Mouse (Mus musculus) CD4-positive, CD25-positive, alpha-beta regulatory T cell, adult 4 months (primary cell): Measurements from ENCODE around the gene Cryba4. TPM values are rescaled to one million over a fixed set of nuclear protein-coding genes. Genes with fewer than 3 reads are reported as not detected.

Experiments used
- ATAC-seq: one replicate; pipeline ENCODE4 v1.8.0; 2017
- polyA plus RNA-seq, 2 experiments: library from polyadenylated mRNA; unstranded; fragments of 100-300 nt; shearing (Covaris generic); gene quantifications; one replicate each; pipeline ENCODE4 v1.2.1; 2017

Cryba4 gene
- polyA plus RNA-seq, 2 experiments from 2014 or later, result 1.3 TPM; not detected in 1

DNA sequence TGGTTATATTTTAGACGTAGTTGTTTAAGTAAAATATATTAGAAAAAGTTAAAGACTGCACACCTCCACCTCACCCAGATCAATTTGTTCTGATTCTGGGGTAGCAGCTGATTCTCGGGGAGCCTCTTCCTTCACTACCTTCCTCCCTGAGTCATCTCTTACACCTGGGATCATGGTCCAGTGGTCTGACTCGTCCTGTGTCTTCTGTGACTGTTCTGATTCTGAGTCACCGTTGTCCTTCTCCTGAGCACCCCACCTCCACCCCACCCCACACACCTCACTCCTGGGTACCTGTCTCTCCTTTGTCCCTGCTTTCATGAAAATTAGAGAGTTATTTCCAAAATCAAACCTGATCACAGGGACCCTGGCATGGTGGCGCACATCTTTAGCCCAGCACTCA, 12.8 kb upstream of the Cryba4 start:
- ATAC-seq, result no peak

DNA sequence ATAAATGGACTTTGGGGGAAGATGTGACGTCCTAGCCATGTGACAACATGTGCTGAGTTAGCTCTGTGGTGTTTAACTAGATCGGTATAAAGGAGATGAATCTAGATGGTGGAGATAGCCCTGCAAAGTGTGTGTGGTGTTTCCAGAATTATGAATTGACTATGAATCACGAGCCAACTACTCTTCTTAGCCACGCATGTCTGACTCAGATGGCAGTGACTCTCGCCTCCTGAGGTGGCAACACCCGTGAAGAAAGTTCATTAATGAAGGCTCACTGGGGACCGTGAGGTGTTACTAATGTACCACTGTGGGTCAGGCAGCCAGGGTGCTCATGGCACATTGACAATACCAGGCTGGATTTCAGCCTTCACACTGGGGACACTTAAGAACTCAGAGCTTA, 11.8 kb upstream of the Cryba4 start:
- ATAC-seq, result no peak

DNA sequence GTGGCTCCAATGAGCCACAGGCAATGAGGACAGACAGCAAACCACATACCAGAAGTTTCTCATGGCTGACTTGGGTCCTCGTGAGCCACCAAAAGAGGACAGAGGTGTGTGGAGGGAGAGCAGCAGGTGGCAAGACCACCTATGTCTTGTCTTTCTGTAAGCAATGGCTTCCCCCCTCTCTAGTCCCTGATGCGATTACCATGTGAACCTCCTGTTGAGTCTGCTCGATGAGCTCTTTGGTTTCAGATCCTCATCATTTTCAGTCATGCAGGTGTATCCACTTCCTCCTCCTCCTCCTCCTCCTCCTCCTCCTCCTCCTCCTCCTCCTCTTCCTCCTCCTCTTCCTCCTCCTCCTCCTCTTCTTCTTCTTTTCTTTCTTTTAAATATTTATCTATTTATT, 8.5 kb upstream of the Cryba4 start:
- no peak for ATAC-seq

DNA sequence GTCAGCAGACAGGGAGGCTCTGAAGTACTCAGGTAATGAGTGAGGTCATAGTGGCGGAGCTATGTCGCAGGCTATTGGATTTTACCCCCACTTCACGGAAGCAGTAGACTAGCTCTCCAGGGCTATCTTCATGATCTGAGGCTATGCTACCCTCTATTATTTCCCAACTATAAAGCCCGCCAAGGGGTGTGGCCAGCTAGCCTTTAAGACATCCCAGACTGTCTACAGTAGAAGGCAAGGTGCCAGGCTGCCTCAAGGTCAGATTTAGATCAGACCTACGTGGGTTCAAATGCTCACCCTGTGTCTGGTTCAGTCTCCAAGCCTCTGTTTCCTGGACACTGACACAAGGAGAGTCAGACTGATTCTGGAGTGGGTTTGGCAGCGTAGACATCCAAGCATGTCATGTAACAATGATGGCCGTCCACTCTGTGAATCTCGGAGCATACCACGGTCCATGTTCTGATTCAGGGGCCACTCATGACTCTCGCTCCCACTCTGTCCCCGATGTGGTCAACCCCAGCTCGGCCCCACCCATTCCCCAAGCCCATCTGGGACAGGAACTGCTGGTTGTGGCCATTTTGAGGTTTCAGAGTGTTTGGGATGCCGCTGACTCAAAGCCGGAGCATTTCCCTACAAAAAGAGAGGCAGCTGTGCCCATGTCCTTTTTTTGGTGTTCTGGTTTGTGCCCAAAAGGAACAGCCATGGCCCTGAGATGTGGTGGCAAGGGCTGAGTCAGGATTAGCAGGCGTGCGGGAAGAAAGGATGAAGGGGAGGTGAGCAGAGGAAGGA, 7.7 kb upstream of the Cryba4 start:
- no peak for ATAC-seq

DNA sequence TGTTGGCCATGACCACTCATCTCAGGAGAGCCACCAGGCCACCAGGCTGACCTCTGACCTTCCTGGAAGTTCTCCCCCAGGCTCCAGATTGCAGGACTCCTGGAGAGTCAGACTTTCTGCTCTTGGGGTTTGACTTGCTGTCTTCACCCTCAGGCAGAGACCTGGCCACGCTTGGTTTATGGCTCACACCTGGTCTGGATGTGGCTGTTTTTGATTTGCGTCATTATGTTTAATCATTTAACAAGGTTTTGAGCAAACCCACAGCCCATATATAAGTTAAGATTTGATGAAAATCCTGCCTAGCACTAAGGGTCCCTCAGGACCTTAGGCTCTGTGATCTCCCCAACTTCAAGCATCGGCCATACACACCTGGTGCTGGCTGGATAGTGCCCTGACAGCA, 5.6 kb upstream of the Cryba4 start:
- ATAC-seq, result no peak

DNA sequence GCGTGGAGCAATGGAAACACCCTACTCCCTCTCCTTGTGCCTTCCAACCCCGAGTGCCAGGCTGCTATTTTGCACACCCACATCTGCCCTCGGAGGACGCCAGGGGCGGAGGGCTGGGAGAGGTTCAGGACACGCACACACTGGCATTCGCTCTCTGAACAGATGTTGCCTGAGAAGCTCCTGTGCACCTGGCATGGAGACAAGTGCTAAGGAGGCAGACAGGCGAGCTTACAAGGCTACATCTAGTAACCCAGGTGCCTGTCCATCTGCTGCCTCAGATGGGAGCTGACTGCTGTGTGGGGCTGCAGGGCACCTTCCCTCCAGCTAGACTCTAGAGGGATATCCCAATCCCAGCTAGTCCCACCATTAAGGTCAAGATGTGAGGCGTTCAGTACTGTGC, 4.1 kb upstream of the Cryba4 start:
- ATAC-seq, result no peak

DNA sequence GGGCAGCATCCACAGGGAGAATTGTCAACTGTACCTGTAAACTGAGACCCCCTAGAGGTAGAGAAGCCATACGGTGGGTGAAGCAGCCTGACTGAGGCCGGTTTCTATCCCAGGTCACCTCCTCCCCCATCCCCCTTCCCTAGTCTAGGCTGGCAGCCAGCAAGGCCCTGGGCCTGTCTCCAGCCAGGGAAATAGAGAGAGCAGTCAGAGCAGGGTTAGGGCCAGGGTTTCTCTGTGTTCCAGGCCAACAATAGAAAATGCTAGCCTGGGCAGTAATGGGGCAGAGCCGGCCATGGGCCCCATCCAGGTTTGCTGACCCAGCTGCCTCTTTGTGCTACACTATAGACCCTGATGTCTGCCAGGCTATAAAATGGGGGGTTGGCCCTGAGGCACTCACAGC, 3.1 kb upstream of the Cryba4 start, which contains the start of gene Crybb1:
Crybb1 (plus strand) TSS at position 390 of the 400 bp plus-strand sequence.
- no peak for ATAC-seq

DNA sequence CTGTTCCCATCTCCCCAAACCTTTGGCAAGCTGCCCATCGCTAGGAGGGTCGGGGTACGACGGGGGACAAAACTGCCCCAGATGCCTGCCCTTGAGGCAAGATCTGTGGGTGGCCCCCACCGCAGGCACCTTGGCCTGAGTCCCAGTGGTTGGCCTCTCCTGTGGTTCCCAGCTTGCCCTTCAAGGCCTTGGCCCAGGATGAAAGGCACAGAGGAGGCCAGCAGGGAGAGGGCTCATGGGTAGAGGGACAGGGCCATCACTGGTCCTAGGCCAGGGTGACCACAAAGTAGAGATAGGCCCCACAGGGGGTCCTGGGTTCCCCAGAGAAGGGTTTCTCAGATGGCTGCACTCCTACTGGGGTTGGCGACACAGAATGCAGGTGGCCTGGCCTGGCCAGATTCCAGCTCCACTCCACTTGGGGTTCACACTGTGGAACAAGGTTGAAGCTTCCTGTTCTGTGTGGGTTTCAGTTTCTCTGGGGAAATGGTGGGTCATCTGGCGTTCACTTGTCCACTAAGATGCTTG, 2.0 kb upstream of the Cryba4 start:
- ATAC-seq, result no peak

DNA sequence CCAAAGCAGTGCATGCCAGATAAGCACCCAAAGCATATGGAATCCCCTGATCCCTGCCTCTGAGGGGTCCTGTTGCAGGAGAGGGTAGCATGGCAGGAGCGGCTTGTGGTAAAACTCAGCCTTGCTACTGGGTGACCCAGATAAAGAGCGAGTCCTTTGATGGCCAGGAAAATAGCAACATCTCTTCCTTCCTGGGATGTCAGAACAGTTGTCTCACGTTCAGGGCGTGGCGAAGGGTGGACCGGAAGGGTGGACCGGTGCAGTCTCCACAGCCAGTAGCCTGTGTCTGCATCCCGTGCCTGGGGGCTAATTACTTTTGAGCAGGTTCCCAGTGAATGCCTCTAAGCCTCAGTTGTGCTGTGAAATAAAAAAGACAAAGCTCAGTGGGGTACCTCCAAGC, 851 bp upstream of the Cryba4 start:
- peak; percentile 84 for ATAC-seq

DNA sequence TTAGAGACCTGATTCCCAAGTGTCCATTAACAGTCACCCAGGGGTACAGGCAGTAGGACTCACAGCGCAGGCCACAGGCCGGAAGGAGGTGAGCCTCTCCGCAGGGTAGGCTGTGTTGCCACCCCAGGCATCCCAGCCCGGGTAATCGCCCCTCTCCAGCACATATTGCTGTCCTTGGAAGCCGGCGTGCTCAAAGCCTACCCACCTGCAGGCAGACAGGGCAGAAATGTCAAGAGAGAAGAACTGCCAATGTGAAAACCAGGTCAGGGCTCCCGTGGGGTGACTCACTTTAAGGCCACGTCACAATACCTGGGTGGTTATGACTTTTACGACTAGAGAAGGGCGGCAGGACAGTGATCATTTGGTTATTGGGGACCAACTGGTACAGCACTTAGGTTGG, 3.2 kb downstream of the Cryba4 start:
- ATAC-seq, result no peak

DNA sequence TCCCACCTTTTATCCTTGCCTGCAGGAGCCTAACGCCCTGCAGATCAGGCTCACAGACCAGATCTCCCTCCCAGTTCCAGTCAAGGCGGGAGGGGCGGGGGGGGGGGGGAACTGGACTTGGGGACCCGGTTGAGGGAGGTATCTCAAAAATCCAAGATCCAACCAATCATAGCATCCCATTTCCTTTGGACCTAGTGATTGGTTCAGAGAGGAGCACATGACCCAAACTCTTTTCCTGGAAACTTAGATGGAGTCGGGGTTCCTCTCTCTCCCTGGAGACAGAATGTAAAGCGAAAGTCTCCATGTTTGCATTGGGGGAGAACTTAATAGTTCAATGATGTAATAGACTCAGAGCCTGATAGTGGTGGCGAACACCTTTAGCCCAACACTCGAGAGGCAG, 4.9 kb downstream of the Cryba4 start:
- ATAC-seq, result no peak

DNA sequence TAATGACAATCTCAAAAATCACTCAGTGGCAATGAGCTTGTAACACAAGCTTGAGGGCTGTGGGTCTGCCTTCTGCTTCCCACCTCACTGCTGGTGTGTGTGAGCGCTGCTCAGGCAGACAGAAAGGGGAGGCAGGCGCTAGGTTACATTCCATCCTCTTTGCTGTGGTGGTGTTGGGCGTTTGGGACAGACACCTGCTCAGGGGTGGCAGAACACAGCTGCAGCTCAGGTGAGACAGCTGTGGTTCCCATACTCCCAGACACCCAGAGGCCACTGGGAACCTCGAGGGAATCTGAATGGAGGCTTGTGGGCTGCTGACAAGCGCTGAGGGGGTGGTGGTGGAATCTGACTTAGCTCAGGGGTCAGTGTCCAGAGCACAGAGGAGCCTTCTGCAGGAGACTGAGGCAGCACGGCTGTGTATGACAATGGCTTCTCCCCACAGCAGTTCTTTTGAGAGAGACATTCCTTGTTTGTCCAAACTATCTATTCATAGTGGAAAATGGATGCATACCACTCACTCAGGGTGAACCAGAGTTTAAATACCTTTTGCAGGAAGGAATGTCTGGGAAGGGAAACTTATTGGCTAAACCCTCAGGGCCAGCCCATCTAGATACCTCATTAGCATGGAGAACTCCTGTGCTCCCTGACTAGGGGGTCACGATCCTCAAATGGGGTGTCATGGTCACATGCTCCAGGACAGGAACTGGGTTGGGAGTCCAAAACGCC, 7.3 kb downstream of the Cryba4 start:
- ATAC-seq, result no peak

DNA sequence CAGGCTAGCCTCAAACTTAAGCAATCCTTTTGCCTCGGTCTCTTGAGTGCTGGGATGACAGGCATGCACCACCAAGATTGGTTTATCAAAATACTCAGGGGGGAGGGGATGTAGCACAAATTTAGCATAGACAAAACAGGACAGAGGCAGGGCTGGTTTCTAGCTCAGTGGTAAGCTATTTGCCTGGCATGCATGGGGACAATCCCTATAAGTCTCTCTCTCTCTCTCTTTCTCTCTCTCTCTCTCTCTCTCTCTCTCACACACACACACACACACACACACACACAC, 8.1 kb downstream of the Cryba4 start:
- no peak for ATAC-seq

DNA sequence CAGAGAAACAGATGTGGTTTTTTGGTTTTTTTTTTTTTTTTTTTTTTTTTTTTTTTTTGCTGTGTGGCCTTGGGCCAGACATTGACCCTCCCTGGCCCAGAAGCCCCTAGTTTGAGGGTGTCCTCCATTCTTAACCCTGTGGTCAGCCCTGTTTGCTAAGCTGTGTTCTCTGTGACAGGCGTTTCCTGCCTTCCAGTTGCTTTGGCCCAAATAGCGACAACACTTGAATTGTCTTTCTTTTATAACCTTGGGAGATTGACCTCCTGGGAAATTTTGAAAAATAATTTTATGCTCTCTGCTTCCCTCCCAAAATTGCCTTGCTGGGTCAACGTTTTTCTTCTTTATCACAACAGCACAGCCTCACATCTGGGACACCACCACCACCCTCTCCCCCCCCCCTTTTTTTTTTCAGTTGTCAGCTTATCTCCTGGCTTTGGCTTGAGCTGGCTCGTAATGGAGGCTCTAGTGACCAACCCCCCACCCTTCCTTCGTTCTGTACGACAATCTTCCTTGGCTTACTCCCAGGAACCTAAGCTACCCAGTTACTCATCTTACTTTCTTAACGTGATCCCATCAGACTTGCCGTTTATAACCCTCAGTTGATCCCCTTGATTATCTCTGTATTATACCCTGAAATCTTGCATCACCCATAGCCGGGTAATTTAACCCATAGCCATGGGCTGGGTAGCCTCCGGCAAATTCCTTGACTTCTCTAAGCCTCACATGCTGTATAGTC, 8.6 kb downstream of the Cryba4 start:
- ATAC-seq, result no peak

DNA sequence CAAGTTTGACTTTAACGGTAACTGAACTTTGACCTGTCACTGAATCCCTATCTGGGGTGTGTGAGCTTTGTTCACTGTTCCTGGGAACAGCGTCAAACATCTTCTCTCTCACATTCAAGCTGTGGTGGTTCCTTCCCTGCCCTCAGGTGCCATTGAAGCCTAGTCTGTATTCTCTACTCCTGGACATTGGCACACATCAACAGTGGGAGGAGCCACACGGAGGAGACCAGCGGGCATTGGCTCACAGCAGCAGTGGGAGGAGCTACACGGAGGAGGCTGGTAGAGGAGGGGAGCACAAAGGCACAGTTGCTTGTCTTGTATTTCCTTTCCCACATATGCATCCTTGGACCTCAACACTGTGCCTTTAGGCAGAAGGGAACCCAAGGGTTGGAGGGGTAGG, 9.3 kb downstream of the Cryba4 start:
- no peak for ATAC-seq

DNA sequence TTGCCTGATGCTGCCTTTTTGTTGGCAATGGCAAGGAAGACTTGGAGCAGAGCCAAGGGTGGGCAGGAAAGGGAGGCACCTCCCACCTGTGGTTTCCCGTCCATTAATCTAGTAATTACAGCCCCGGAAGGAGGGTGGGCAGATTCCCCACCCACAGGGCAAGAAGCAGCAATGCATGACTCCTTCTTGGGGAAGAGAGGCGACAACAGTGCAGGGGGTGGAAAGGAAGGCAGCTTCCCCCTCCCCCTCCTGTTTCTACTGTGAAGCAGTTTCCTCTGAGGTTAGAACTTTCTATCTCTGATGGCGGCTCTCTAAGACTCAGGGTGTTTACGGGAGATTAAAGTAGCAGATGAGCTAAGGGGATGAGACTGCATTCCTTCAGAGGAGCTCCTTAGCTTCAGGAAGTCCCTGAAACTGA, 9.9 kb downstream of the Cryba4 start:
- peak; percentile 77 for ATAC-seq

DNA sequence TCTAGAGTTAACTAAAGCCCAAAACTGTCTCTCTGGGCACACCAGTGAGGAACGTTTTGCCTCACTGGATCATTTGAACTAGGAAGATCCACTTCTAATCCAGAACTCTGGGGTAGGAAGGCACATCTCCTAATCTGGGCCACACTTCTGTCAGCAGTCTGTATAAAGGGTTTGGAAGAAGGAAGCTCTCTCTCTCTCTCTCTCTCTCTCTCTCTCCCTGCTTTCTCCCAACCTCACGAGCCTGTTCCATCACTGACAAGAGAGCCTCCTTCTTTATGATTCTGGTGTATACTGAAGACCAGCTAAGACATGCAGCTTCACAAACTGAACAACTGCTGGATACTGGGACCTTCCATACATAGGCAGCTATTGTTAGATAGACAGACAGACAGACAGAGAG, 10.5 kb downstream of the Cryba4 start:
- no peak for ATAC-seq

DNA sequence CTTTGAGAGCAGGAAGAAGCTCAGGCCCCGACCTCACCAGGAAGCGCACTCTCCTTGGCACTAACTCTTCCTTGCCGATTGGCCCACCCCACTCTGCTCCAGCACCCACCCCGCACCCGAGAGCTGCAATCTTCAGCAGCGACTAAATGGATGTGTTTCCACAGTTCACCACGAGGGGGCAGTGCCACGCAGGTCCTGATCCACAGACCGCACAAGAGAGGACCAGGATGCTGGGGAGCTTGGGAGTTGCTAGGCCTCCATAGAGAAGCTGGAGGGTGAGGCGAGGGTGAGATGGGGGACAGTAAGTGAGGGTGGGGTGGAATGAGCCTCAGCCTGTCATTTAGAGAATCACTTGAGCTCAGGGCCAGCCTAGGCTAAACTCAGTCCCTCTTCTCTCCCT, 11.6 kb downstream of the Cryba4 start:
- ATAC-seq, result peak; percentile 69

DNA sequence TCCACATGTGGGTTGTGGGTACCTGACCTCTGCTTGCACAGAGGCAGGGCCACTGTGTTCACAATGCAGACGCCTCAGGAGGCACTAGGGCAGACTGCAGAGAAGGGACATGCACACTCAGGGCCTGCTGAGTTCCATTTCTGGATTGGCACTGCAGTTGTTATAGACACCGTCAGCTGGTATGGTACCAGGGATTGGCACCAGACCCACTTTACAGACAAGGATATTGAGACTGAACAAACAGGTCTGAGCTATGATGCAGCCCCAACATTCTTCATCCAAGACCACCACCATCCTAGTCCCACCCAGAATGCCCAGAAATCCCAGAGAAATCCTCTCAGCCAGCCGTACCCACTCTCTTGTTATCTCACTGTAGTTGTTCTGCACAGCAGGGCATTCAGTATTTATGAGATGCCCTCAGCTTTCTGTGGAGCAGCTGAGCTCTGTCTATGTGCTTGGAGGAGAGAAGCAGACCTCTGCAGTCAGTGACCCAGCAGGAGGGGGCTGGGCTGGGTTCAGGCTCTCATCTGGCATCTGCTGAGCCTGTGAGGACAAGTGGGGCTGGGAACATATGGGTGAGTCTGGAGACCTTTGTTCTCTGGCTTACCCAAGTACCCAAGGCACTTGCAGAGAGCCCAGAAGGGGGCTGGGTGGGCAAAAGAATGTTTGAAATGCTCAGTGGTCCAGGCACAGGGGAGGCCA, 13.4 kb downstream of the Cryba4 start:
- no peak for ATAC-seq

DNA sequence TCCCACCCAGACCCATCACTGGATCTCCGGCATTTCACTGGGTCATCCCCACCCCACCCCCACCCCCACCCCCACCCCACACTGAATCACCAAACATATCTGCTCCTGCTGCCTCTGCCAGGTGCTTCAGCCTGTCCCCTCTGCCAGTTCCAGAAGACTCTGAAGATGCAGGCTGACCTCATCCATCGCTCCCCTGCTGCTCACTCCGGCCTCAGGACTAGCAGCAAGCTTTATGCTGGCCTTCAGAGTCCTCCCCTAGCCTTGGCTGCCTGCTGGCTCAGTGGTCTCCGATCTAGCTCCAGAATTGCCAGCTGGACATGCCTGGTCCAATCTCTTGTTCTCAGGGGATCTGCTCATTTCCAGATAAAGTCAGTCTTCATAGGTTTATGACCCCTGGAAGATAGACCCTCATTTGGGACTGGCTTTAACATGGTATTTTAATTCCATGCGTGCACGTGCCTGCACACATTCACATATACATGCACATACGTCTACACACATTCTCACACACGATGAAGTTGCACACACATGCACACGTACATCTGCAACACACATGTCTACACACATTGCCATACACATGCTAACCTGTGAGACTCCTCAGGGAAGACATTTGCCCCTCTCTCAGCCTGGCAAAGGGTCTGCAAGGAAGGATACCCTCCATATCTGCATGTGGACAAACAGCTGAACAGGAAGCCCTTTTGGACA, 14.3 kb downstream of the Cryba4 start:
- ATAC-seq, result no peak

DNA sequence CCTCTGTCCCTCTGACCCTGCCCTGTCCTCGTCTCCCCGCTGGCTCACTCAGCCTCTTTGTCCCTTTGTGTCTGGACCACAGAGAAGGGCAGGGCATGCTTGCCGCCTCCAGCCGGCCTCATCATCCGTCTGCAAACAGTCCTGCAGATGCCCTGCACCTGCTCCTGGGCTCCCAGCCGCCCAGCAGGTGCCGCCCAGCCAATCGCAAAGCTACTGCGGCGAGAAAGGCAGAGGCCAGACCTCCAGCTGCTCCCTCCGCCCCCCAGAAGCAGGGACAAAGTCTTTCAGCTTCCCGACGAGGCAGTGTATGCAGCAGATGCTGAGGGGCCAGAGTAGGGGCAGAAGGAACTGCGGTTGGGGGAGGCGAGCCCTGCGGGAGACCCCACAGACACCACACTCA, 14.9 kb downstream of the Cryba4 start:
- no peak for ATAC-seq

DNA sequence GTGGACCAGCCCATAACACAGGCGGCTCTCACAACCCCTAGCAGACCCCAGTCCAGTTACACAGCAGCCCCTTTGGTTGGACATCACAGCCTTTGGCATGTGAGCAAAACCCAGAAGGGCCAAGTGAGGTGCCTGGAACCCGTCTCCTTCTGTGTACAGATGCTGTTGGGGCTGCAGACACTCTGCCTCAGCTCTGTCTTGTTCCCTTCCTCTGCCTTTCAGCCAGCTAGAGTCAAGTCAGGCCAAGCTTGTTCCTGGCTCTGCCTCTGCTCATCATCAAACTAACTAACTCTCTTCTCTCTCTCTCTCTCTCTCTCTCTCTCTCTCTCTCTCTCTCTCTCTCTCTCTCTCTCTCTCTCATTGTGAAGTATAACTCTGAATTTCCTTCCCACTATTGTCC, 15.7 kb downstream of the Cryba4 start:
- ATAC-seq, result no peak
